Mouse (Mus musculus) stomach, postnatal 0 days (tissue): ENCODE results near the gene Ptprt. TPM values are rescaled to one million over a fixed set of nuclear protein-coding genes. Genes with fewer than 3 reads are reported as not detected.

ENCODE experiments used
- ATAC-seq: fragments of 200-750 bp; cut with Nextera tagmentation; 2 replicates; pipeline ENCODE4 v1.8.0; 2017; ENCODE audit not compliant: low FRiP score, low TSS enrichment
- DNase-seq: peaks from one replicate; pipeline ENCODE4 v3.0.0-alpha.2; 2016; ENCODE audit warnings: low spot score
- H3K27ac ChIP-seq: fragments of 300-500 bp; sonication (generic); replicated peaks from 2 replicates; pipeline ENCODE4 v1.5.1; 2014; ENCODE audit warnings: mild to moderate bottlenecking, control low read depth
- H3K27me3 ChIP-seq: fragments of 300-500 bp; sonication (generic); 2 replicates; pipeline ENCODE4 v1.6.1; 2014; ENCODE audit warnings: low read length; ENCODE audit not compliant: control insufficient read depth, insufficient read depth
- H3K36me3 ChIP-seq: fragments of 300-500 bp; sonication (generic); 2 replicates; pipeline ENCODE4 v1.6.1; 2014; ENCODE audit warnings: low read length, mixed read lengths; ENCODE audit not compliant: control insufficient read depth, insufficient read depth
- H3K4me1 ChIP-seq: fragments of 300-500 bp; sonication (generic); replicated peaks from 2 replicates; pipeline ENCODE4 v1.6.1; 2014; ENCODE audit warnings: antibody characterized with exemption; ENCODE audit not compliant: control insufficient read depth, insufficient read depth
- H3K4me2 ChIP-seq: fragments of 300-500 bp; sonication (generic); replicated peaks from 2 replicates; pipeline ENCODE4 v1.6.1; 2014; ENCODE audit warnings: low read depth, mild to moderate bottlenecking, control low read depth, moderate library complexity
- H3K4me3 ChIP-seq: fragments of 300-500 bp; sonication (generic); 2 replicates; pipeline ENCODE4 v1.5.1; 2014; ENCODE audit warnings: low read depth, low read length, control low read depth
- H3K9ac ChIP-seq: fragments of 300-500 bp; sonication (generic); 2 replicates; pipeline ENCODE4 v1.6.1; 2014; ENCODE audit warnings: mild to moderate bottlenecking, low read length, control low read depth, mixed read lengths
- H3K9me3 ChIP-seq: fragments of 300-500 bp; sonication (generic); 2 replicates; pipeline ENCODE4 v1.6.1; 2016; ENCODE audit warnings: low read length; ENCODE audit not compliant: control insufficient read depth
- CTCF ChIP-seq: IDR thresholded peaks from 2 replicates; pipeline ENCODE4 v1.5.1; 2016; ENCODE audit warnings: antibody characterized with exemption, low read depth, mild to moderate bottlenecking, moderate library complexity
- EP300 ChIP-seq: optimal IDR thresholded peaks from 2 replicates; pipeline ENCODE3; 2016; ENCODE audit warnings: antibody characterized with exemption
- WGBS: fragments of 180-500 bp; shearing (Covaris S2); extraction: QIAGEN DNeasy Blood & Tissue Kit; methylation state at CpG from one replicate; pipeline ENCODE4 v1.1.7; 2014; 5-methylcytosine and 5-hydroxymethylcytosine counted together
- polyA plus RNA-seq: library from polyadenylated mRNA; unstranded; fragments of >200 nt; fragmentation: Nextera tagmentation; extraction: Ambion mirVana; gene quantifications from 2 replicates; pipeline ENCODE4 v1.2.1, GENCODE M21; 2015

Gene Ptprt
- polyA plus RNA-seq, 1 experiment from 2014 or later, result 0.89 TPM

DNA sequence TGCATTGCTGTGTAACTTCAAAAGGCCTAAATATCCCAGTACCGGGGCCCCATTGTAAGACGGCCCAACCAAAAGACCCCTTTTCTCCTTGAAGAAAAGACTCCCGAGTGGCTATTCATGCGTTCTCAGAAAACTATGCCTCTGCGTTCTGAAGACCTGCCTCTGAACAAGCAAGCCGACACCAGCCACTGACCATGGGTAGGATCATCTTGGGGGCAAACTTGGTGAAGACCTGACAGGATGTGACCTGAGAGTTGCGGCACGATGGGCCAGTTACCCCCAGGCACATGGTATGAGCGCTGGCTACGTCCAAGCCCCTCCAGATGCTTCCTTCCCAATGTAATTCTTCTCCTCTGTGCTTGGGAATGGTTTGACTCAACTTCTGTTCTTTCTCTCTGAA lies 153.3 kb downstream of the Ptprt start:
- no peak for DNase-seq
- 88% methylated on average over 10 of the region's 10 CpGs for WGBS

DNA sequence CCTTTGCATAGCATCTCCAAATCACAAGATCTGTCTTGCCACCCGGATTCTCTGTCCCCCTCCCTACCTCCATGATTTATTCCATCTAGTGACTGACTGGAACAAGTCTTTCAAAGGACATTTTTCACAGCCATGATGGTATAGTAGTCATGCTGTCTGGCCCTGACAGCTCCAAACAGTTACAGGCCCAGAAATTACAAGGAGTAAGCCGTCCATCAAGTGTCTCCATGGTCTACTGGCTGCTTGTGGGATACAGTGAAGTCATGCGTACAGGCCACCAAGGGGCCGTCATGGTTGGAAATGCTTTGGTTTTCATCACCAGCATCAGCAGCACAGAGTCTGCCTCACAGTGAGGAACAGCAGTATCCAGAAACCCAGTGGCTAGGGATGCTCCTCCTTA lies 156.1 kb downstream of the Ptprt start:
- Histone ChIP-seq H3K4me3 (no peak overlapping the region), H3K9ac (no peak overlapping the region), H3K9me3 (no peaks in the 10 kb centered on the region), H3K36me3 (no peaks in the 10 kb centered on the region), H3K27me3 (no peaks in the 10 kb centered on the region), H3K4me1 (no peaks in the 10 kb centered on the region), H3K4me2 (no peak overlapping the region), H3K27ac (no peak overlapping the region)
- WGBS, result 78% methylated on average over 4 of the region's 4 CpGs
- no peak for TF ChIP-seq EP300
- TF ChIP-seq CTCF, result no peak
- DNase-seq, result no peak
- no peak for ATAC-seq

More for the DNA sequence above, 153.3 kb downstream of the Ptprt start:
- no peak for ATAC-seq
- Histone ChIP-seq H3K4me3 (no peak overlapping the region), H3K9me3 (no peaks in the 10 kb centered on the region), H3K4me2 (no peak overlapping the region), H3K27ac (no peak overlapping the region), H3K9ac (no peak overlapping the region), H3K27me3 (no peaks in the 10 kb centered on the region), H3K4me1 (no peaks in the 10 kb centered on the region), H3K36me3 (no peaks in the 10 kb centered on the region)
- TF ChIP-seq CTCF (no peak), EP300 (no peak)

DNA sequence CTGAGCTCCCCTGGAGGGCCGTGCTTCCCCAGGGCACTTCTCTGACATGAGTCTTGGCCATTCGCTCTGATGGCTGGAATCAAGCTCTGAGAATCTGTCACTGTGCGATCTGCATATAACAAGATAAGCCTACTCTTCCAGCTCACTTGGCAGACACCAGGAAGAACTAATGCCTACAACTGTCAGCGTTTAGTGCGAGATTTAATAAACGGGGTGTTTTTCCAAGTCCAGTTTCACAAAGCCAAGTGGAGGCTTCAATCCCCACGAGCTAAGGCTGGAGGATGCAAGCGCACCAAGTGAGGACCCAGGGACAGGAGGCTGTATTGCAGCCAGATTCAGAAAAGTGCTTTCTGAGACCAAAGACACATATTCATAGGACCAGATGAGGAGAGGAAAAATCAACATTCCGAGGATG lies 161.4 kb downstream of the Ptprt start:
- no peaks in the 10 kb centered on the region for H3K36me3 ChIP-seq
- no peak overlapping the region for H3K27ac ChIP-seq
- H3K9me3 ChIP-seq, result no peaks in the 10 kb centered on the region
- no peak overlapping the region for H3K4me3 ChIP-seq
- no peaks in the 10 kb centered on the region for H3K4me1 ChIP-seq
- ATAC-seq, result no peak
- TF ChIP-seq EP300 (no peak), CTCF (no peak)
- no peak overlapping the region for H3K9ac ChIP-seq
- H3K4me2 ChIP-seq, result no peak overlapping the region
- DNase-seq, result no peak
- 64% methylated on average over 9 of the region's 9 CpGs for WGBS
- no peaks in the 10 kb centered on the region for H3K27me3 ChIP-seq

DNA sequence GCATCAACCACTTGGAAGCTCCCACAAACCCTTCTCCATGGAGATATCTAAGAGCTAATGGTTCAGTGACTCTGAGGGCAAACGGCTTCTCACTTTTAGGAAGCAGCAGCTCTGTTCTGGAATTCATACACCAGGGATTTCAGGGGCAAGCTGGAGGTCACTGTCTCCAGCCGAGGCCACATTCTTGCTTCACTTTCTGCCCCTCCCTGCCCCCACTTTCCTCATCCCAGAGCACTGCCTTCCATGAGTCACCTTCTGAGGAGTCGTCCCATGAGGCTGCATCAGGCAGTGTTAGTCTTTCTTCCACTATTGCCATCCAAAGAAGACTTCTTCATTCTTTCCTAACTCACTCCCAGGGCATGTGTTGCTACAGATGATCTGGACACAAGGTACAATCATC lies 162.8 kb downstream of the Ptprt start:
- H3K4me1 ChIP-seq, result no peaks in the 10 kb centered on the region
- no peak overlapping the region for H3K4me2 ChIP-seq
- H3K9ac ChIP-seq, result no peak overlapping the region
- 43% methylated on average over 3 of the region's 3 CpGs for WGBS
- H3K27me3 ChIP-seq, result no peaks in the 10 kb centered on the region
- DNase-seq (no peak), ATAC-seq (no peak)
- H3K27ac ChIP-seq, result no peak overlapping the region
- no peak overlapping the region for H3K4me3 ChIP-seq
- TF ChIP-seq CTCF, result no peak
- no peak for TF ChIP-seq EP300
- H3K36me3 ChIP-seq, result no peaks in the 10 kb centered on the region
- no peaks in the 10 kb centered on the region for H3K9me3 ChIP-seq

DNA sequence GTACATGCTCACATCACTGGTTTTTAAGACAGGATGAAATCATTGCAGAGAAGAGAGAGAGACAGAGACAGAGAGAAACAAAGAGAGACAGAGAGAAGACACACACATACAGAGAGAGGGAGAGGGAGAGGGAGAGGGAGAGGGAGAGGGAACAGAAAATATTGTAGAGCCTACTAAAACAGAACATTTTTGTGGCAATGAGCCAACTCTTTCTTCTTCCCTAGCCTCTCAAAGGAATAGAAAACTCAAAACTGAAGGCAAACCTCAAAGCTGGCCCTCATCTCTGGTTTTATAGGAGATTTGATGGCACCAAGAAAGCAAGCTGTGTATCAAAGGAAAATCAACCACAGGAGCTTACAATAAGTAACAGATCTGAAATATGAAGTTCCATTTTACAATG lies 176.9 kb downstream of the Ptprt start:
- H3K4me3 ChIP-seq, result no peak overlapping the region

DNA sequence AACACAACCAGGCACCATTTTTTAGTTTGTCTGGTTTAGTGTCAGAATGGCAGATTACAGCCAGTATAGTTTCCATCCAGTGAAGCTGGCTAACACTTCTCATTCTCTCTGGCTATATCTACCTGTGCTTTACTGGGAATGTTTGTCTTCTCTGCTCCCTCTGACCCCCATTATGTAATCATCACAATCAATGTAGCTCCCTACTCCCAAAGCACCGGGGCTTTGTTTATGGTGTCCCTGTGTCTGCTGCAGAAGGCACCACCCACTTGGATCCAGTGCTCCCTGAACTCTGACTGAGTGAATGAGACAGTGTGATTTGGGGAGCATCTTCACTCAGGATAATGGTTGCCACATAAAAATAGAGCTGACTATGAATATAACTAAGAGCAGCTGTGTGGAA lies 217.8 kb downstream of the Ptprt start:
- H3K4me1 ChIP-seq, result no peaks in the 10 kb centered on the region
- H3K27me3 ChIP-seq, result no peaks in the 10 kb centered on the region
- H3K9ac ChIP-seq, result no peak overlapping the region
- H3K4me3 ChIP-seq, result no peak overlapping the region
- DNase-seq (no peak), ATAC-seq (no peak)
- no peaks in the 10 kb centered on the region for H3K36me3 ChIP-seq
- 12% methylated on average over 1 of the region's 1 CpGs for WGBS
- H3K27ac ChIP-seq, result no peak overlapping the region
- H3K4me2 ChIP-seq, result no peak overlapping the region
- no peaks in the 10 kb centered on the region for H3K9me3 ChIP-seq
- TF ChIP-seq EP300 (no peak), CTCF (no peak)

More for the DNA sequence above, 176.9 kb downstream of the Ptprt start:
- DNase-seq (no peak), ATAC-seq (no peak)
- Histone ChIP-seq H3K9ac (no peak overlapping the region), H3K27me3 (no peaks in the 10 kb centered on the region), H3K4me2 (no peak overlapping the region), H3K36me3 (no peaks in the 10 kb centered on the region), H3K27ac (no peak overlapping the region), H3K4me1 (no peaks in the 10 kb centered on the region), H3K9me3 (no peaks in the 10 kb centered on the region)
- no peak for TF ChIP-seq EP300
- TF ChIP-seq CTCF, result no peak
